Mouse (Mus musculus) lung, postnatal 0 days (tissue): Measurements from ENCODE around the gene Cipc.

Experiments
- CTCF ChIP-seq: IDR thresholded peaks from 2 replicates; pipeline ENCODE4 v1.5.1; 2016; ENCODE audit warnings: antibody characterized with exemption, mild to moderate bottlenecking
- EP300 ChIP-seq: IDR thresholded peaks from 2 replicates; pipeline ENCODE4 v1.6.1; 2016; ENCODE audit warnings: antibody characterized with exemption, mild to moderate bottlenecking, control low read depth

- no peak; the same call in 1 of the 2 replicates for TF ChIP-seq CTCF
- no peak for TF ChIP-seq EP300
Observed at GRCm38 (mm10) chr12:86998699-86999098, 51.9 kb downstream of the Cipc start.
